Comparison of ENCODE assay signal across 8 mouse cellular contexts in the genomic region with DNA sequence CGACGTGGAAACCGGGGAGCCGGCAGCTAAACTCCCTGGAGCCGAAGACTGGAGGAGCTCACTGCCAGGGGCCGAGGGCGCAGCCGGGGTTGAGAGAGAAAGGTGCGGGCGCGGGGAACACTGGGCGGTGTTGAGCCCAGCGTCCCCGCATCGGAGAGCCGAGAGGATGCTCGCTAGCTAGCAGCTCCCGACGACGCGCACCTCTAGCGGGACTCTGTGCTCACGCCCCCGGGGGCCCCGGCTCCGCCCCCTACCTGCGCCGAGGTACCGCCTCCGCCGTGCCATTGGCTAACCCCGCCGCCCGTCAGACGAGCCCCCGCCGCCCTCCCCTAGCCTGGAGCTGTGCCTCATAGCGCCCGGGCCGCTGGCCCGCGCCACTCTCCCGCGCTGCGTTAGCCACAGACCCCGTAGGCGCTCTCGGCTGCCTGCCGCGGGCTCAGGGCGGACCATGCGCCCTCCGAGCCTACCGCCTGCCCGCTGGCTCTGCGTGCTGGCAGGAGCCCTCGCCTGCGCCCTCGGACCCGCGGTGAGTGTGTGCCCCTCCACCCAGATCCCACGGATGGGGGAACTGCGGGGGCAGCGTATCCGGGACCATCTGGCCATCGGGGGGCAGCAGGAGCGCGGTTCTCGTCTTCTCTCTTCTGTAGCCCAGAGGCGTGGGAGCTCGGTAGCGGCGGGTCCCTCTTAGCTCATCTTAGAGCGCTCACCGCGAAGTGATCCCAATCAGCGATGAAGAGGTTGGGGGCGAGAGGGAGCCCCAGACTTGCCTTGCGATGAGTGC. TPM values are rescaled to one million over a fixed set of nuclear protein-coding genes. Genes with fewer than 3 reads are reported as not detected.
A peak's percentile ranks its signal among the peaks of the same experiment; 100 is the strongest.
DNase-seq lines count a peak whose midpoint lies in the region; ATAC-seq and TF ChIP-seq lines count a peak whose summit lies in the region.

A gene (plus strand): TSS at position 316 of the 781 bp plus-strand sequence.

- WGBS in forebrain, embryonic 12.5 days, result 1% methylated on average over 78 of the region's 79 CpGs
- WGBS in hindbrain, embryonic 13.5 days, result under 1% methylated on average over 71 of the region's 79 CpGs
- under 1% methylated on average over 47 of the region's 79 CpGs for WGBS in lung, postnatal 0 days
- WGBS in thymus, adult 2 months, result under 1% methylated on average over 76 of the region's 79 CpGs

- H3K9ac ChIP-seq in forebrain, embryonic 12.5 days, result peak within 1 kb of the TSS; percentile 59
- H3K9ac ChIP-seq in hindbrain, embryonic 13.5 days, result peak within 1 kb of the TSS; percentile 69
- no peak within 1 kb of the TSS; the same call in 1 of the 2 replicates for H3K9ac ChIP-seq in lung, postnatal 0 days (replicated peaks; ENCODE audit: low read depth)

- peak within 1 kb of the TSS; percentile 86 for H3K4me2 ChIP-seq in forebrain, embryonic 12.5 days
- H3K4me2 ChIP-seq in hindbrain, embryonic 13.5 days, result peak within 1 kb of the TSS; percentile 90
- peak within 1 kb of the TSS; percentile 78 for H3K4me2 ChIP-seq in lung, postnatal 0 days (replicated peaks; ENCODE audit: low read depth, low read length)

- no peaks in the 10 kb centered on the region for H3K36me3 ChIP-seq in forebrain, embryonic 12.5 days (replicated peaks)
- H3K36me3 ChIP-seq in hindbrain, embryonic 13.5 days, result no peaks in the 10 kb centered on the region
- H3K36me3 ChIP-seq in lung, postnatal 0 days (ENCODE audit: insufficient read depth, low read length), result no peaks in the 10 kb centered on the region
- H3K36me3 ChIP-seq in thymus, adult 2 months (ENCODE audit: control insufficient read depth, insufficient read depth, low read length), result no peaks in the 10 kb centered on the region

- no peak for TF ChIP-seq EP300 in lung, postnatal 0 days (IDR thresholded peaks at IDR 0.05)

- H3K27me3 ChIP-seq in forebrain, embryonic 12.5 days, result peaks cover 69% of the 10 kb centered on the region
- peaks cover 74% of the 10 kb centered on the region for H3K27me3 ChIP-seq in hindbrain, embryonic 13.5 days
- peaks cover 27% of the 10 kb centered on the region for H3K27me3 ChIP-seq in lung, postnatal 0 days (replicated peaks; ENCODE audit: insufficient read depth, low read length)
- H3K27me3 ChIP-seq in thymus, adult 2 months (ENCODE audit: control insufficient read depth, insufficient read depth, low read length), result peaks cover 7% of the 10 kb centered on the region; the same call in 1 of the 2 replicates

- TF ChIP-seq POLR2A in thymus, adult 2 months (IDR thresholded peaks at IDR 0.05; ENCODE audit: control insufficient read depth, extremely low read depth, insufficient read depth, low read length, poor library complexity), result no peak

- peak; percentile 87 to 93 for DNase-seq in CD8-positive naive resting alpha-beta T cell, adult 2 months (ENCODE audit: low read depth in 2 of 2, low spot score in 2 of 2)
- peak; percentile 74 to 80 for DNase-seq in layer of hippocampus, postnatal 25 days (ENCODE audit: extremely low spot score in 1 of 2, low spot score in 1 of 2)
- DNase-seq in lung, postnatal 0 days (ENCODE audit: low spot score), result peak; percentile 77
- peak; percentile 51 for DNase-seq in ovary, adult 18-20 months (ENCODE audit: low spot score)
- DNase-seq in thymus, adult 2 months, result peak; percentile 90

- peak; percentile 90 for ATAC-seq in forebrain, embryonic 12.5 days (ENCODE audit: low FRiP score)
- ATAC-seq in hindbrain, embryonic 13.5 days (ENCODE audit: low FRiP score), result peak; percentile 87
- peak; percentile 92 for ATAC-seq in lung, postnatal 0 days

- H3K27ac ChIP-seq in brown adipose tissue, adult 24 weeks (replicated peaks; ENCODE audit: low read depth, low read length), result no peak within 1 kb of the TSS
- H3K27ac ChIP-seq in forebrain, embryonic 12.5 days, result no peak within 1 kb of the TSS
- no peak within 1 kb of the TSS for H3K27ac ChIP-seq in hindbrain, embryonic 13.5 days
- H3K27ac ChIP-seq in lung, postnatal 0 days (ENCODE audit: low read length), result no peak within 1 kb of the TSS
- no peak within 1 kb of the TSS for H3K27ac ChIP-seq in thymus, adult 2 months (ENCODE audit: control insufficient read depth, insufficient read depth, low read length)

- no peak for TF ChIP-seq CTCF in lung, postnatal 0 days (IDR thresholded peaks at IDR 0.05)
- TF ChIP-seq CTCF in thymus, adult 2 months (IDR thresholded peaks at IDR 0.05; ENCODE audit: borderline replicate concordance, control insufficient read depth, extremely low read depth, insufficient read depth, low read length, poor library complexity), result peak; percentile 31; the same call in 1 of the 2 replicates

- no peaks in the 10 kb centered on the region; the same call in 1 of the 2 replicates for H3K4me1 ChIP-seq in brown adipose tissue, adult 24 weeks (ENCODE audit: control insufficient read depth, insufficient read depth, insufficient read length, low read length)
- peaks cover 20% of the 10 kb centered on the region for H3K4me1 ChIP-seq in forebrain, embryonic 12.5 days
- H3K4me1 ChIP-seq in hindbrain, embryonic 13.5 days (replicated peaks), result peaks cover 26% of the 10 kb centered on the region
- peaks cover 10% of the 10 kb centered on the region; the same call in 1 of the 2 replicates for H3K4me1 ChIP-seq in lung, postnatal 0 days (ENCODE audit: insufficient read depth, low read depth, low read length)
- H3K4me1 ChIP-seq in thymus, adult 2 months (replicated peaks; ENCODE audit: control insufficient read depth, insufficient read depth, low read length), result peaks cover 25% of the 10 kb centered on the region

- no peaks in the 10 kb centered on the region for H3K9me3 ChIP-seq in forebrain, embryonic 12.5 days
- H3K9me3 ChIP-seq in hindbrain, embryonic 13.5 days, result no peaks in the 10 kb centered on the region
- H3K9me3 ChIP-seq in lung, postnatal 0 days (ENCODE audit: low read length), result no peaks in the 10 kb centered on the region

- peak within 1 kb of the TSS; percentile 46 for H3K4me3 ChIP-seq in brown adipose tissue, adult 24 weeks (ENCODE audit: insufficient read depth, low read depth, low read length)
- peak within 1 kb of the TSS; percentile 50 for H3K4me3 ChIP-seq in forebrain, embryonic 12.5 days (replicated peaks)
- peak within 1 kb of the TSS; percentile 53 for H3K4me3 ChIP-seq in hindbrain, embryonic 13.5 days
- peak within 1 kb of the TSS; percentile 41 for H3K4me3 ChIP-seq in lung, postnatal 0 days (ENCODE audit: low read depth, low read length)
- H3K4me3 ChIP-seq in thymus, adult 2 months (ENCODE audit: control insufficient read depth, insufficient read depth, low read length), result peak within 1 kb of the TSS; percentile 56

RNA-seq across cellular contexts. Expression of the gene that starts here (rescaled TPM):
- polyA plus RNA-seq in brown adipose tissue, adult 24 weeks (2012; ENCODE audit: insufficient read depth, insufficient read length, missing spikeins), result not detected in 2 replicates
- 0.50 and 1.7 TPM in 2 replicates for polyA plus RNA-seq in forebrain, embryonic 12.5 days (2016; fragmentation: Nextera tagmentation; extraction: Ambion mirVana)
- polyA plus RNA-seq in hindbrain, embryonic 13.5 days (2015; fragmentation: Nextera tagmentation; extraction: Ambion mirVana), result 0.51 and 0.54 TPM in 2 replicates
- total RNA-seq in layer of hippocampus, postnatal 25 days (2021), result 10 to 100 TPM; 13.2 to 19.9 TPM
- polyA plus RNA-seq in lung, postnatal 0 days (2015; fragmentation: Nextera tagmentation; extraction: Ambion mirVana), result 0.20 and 0.29 TPM in 2 replicates
- 6.5 and 7.0 TPM in 2 replicates for polyA plus RNA-seq in thymus, adult 2 months (2012; rRNA removed)

Comparison
In these comparisons a context has a peak if more than half of its experiments do, and no peak if none do; other contexts are left out.
1. Peak in ATAC-seq, H3K4me3 ChIP-seq, H3K9ac ChIP-seq and H3K4me2 ChIP-seq in hindbrain, embryonic 13.5 days; RNA of the gene not detected or under 1 TPM.
2. Peak in DNase-seq, ATAC-seq, H3K4me3 ChIP-seq and H3K4me2 ChIP-seq in lung, postnatal 0 days; RNA of the gene not detected or under 1 TPM.